Mouse (Mus musculus) testis, adult 2 months (tissue): ENCODE results near the gene Cyp2e1. TPM values are rescaled to one million over a fixed set of nuclear protein-coding genes. Genes with fewer than 3 reads are reported as not detected.

ENCODE experiments used
- H3K27ac ChIP-seq: fragments of 200-500 bp; 2 replicates; pipeline ENCODE4 v1.5.1; 2012; ENCODE audit warnings: low read depth, low read length; ENCODE audit not compliant: control insufficient read depth, insufficient read depth
- H3K27me3 ChIP-seq: fragments of 200-500 bp; 2 replicates; pipeline ENCODE4 v1.6.1; 2012; ENCODE audit warnings: mild to moderate bottlenecking, low read length, moderate library complexity; ENCODE audit not compliant: control insufficient read depth, insufficient read depth
- H3K36me3 ChIP-seq: fragments of 200-500 bp; 2 replicates; pipeline ENCODE4 v1.6.1; 2012; ENCODE audit warnings: mild to moderate bottlenecking, low read length; ENCODE audit not compliant: control insufficient read depth, insufficient read depth
- H3K4me1 ChIP-seq: fragments of 200-500 bp; 2 replicates; pipeline ENCODE4 v1.6.1; 2012; ENCODE audit warnings: low read length; ENCODE audit not compliant: control insufficient read depth, insufficient read depth
- H3K4me3 ChIP-seq: fragments of 200-500 bp; 2 replicates; pipeline ENCODE4 v1.5.1; 2012; ENCODE audit warnings: low read depth, mild to moderate bottlenecking, low read length, moderate library complexity, mixed read lengths; ENCODE audit not compliant: control insufficient read depth
- CTCF ChIP-seq: fragments of 200-500 bp; IDR thresholded peaks from 2 replicates; pipeline ENCODE4 v1.5.1; 2012; ENCODE audit warnings: low read depth, mild to moderate bottlenecking, inconsistent platforms, low read length, moderate library complexity; ENCODE audit not compliant: control insufficient read depth, insufficient read depth, insufficient replicate concordance
- POLR2A ChIP-seq: fragments of 200-500 bp; IDR thresholded peaks from 2 replicates; pipeline ENCODE4 v1.6.1; 2012; ENCODE audit warnings: low read depth, mild to moderate bottlenecking, inconsistent platforms, low read length, moderate library complexity; ENCODE audit not compliant: control insufficient read depth
- polyA plus RNA-seq: library from polyadenylated mRNA; depleted of rRNA; stranded (reverse); fragments of >200 nt; gene quantifications from 2 replicates; pipeline ENCODE4 v1.2.3, GENCODE M21; 2012

Cyp2e1 gene
- polyA plus RNA-seq, 1 experiment, result 0.33 TPM

DNA sequence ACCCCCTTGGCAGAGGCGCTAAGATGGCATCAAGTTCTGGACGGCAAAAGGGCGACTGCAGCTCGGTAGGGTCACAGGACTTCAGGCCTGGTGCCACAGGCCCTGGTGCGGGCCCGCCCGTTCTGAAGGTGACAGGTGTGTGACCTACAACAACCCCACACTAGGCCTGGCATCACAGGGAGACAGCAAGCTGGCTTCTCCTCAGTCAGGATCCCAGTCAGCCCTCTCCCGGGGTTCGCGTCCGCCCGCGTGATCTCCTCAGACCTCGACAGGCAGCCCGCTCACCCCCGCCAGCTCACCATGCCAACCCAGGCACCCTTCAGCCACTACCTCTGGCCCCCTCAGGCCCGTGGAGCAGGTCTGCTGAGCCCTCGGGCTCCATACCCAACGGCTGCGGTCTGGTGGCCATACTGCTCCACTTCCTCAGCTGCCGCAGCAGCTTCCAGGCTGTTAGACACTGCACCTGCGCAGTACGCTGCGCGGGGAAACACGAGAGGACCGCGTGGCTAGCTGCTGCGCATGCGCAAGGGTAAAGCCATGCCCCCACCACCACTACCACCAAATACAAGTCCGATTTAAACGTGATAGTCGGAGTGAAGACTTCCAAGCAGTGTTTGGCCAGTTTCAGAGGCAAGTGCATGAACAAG, 24.0 kb downstream of the Cyp2e1 start, which contains the start of gene Syce1:
Syce1 (minus strand) TSS at position 447 of the 647 bp plus-strand sequence.
- no peaks in the 10 kb centered on the region for H3K36me3 ChIP-seq
- TF ChIP-seq POLR2A, result peak; percentile 98
- TF ChIP-seq CTCF, result no peak; the same call in 1 of the 2 replicates
- peak within 1 kb of the TSS; percentile 97 for H3K27ac ChIP-seq
- H3K27me3 ChIP-seq, result no peaks in the 10 kb centered on the region
- peak within 1 kb of the TSS; percentile 99 for H3K4me3 ChIP-seq
- peaks cover 5% of the 10 kb centered on the region for H3K4me1 ChIP-seq

DNA sequence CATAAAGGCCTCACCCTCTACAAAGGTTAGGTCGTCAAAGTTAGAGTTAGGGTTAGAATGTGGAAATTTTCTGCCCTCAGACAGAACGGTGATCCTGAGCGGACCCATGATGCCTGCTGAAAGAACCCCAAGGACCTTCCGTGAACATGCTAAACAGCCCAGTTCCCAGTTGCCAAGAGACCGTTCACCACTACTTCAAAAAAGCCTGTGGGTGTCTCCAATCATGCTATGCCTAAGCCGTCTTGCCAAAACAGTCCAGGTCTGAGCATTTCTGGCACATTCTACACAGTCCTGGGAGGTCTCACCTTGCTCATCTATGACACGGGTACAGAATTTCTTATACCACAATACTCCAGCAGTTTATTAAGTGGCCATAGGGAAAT, 24.5 kb downstream of the Cyp2e1 start:
- Histone ChIP-seq H3K27ac (no peak overlapping the region), H3K4me3 (peak overlapping the region; percentile 99), H3K4me1 (peaks cover 5% of the 10 kb centered on the region), H3K36me3 (no peaks in the 10 kb centered on the region), H3K27me3 (no peaks in the 10 kb centered on the region)
- no peak for TF ChIP-seq POLR2A
- no peak for TF ChIP-seq CTCF

DNA sequence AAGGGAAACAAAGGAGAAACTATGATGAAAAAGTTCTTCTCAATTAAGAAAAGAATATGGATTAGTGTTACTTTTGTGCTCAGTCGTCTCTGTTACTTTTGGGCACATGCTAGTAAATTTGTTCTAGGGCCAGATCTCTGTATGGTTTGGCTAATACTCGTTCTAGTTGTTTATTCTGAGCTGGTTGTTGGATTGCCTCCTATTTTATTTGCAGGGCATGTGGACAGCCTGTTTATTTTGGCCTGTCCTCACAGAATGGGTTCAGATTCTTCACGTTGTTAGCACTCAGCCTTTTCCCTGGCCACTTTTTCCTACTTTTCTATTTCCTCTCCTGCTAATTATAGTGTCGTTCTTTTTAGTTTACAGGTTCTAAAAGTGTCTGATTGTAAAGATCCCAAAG, 30.0 kb downstream of the Cyp2e1 start:
- no peaks in the 10 kb centered on the region for H3K4me1 ChIP-seq
- TF ChIP-seq CTCF (no peak), POLR2A (no peak)
- H3K27ac ChIP-seq, result no peak overlapping the region
- H3K27me3 ChIP-seq, result no peaks in the 10 kb centered on the region
- no peaks in the 10 kb centered on the region for H3K36me3 ChIP-seq
- H3K4me3 ChIP-seq, result no peak overlapping the region

DNA sequence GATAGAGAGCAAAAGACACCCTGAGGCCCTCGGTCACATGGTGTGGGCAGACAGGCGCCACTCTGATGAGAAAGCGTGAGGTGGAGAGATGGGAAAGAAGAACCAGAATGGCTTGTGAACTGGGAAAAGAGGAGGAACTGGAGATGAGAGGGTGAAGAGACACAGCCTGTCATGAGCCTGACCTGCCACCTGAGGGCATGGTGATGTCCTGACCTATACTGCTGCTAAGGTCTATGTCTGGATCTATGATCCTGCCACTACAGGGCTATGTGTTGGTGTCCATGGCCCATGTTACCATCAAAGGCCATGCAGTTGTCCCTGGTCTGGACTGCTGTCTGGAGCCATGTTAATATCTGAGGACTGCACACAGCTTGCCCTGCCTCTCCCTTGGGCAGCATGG, 34.1 kb downstream of the Cyp2e1 start:
- no peak for TF ChIP-seq POLR2A
- TF ChIP-seq CTCF, result no peak
- no peak overlapping the region for H3K4me3 ChIP-seq
- H3K4me1 ChIP-seq, result peaks cover 3% of the 10 kb centered on the region; the same call in 1 of the 2 replicates
- no peaks in the 10 kb centered on the region for H3K36me3 ChIP-seq
- no peaks in the 10 kb centered on the region for H3K27me3 ChIP-seq
- H3K27ac ChIP-seq, result no peak overlapping the region

GRCm38 (mm10) chr7:140798212-140798611, 34.7 kb downstream of the Cyp2e1 start:
- peaks cover 3% of the 10 kb centered on the region; the same call in 1 of the 2 replicates for H3K4me1 ChIP-seq
- H3K27me3 ChIP-seq, result no peaks in the 10 kb centered on the region
- no peak overlapping the region for H3K4me3 ChIP-seq
- no peak overlapping the region for H3K27ac ChIP-seq
- TF ChIP-seq POLR2A (no peak), CTCF (no peak)
- no peaks in the 10 kb centered on the region for H3K36me3 ChIP-seq

- TF ChIP-seq POLR2A (no peak), CTCF (no peak)
- Histone ChIP-seq H3K4me1 (peaks cover 3% of the 10 kb centered on the region; the same call in 1 of the 2 replicates), H3K36me3 (no peaks in the 10 kb centered on the region), H3K27me3 (no peaks in the 10 kb centered on the region), H3K4me3 (no peak overlapping the region), H3K27ac (no peak overlapping the region)
These were observed 39.1 kb downstream of the Cyp2e1 start for GRCm38 (mm10) chr7:140802629-140803028.

DNA sequence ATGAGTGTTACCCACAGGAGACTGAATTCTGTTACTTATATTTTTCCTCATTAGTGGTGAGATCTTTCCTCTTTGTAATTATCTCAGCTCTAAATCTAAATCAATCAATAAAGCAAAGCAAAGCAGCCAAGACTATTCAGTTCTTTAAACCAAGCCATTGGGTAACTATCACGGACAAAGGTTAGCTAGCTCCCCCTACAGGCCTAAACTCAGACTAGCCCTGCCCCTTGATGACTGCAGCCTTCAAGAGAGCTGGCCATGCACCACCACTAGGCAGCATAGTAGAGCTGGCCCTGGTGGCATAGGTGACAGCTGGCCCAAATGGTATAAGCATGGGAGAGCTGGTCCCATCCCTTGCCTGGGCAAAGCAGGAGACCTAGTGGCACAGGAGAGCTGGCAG, 42.2 kb downstream of the Cyp2e1 start:
- Histone ChIP-seq H3K4me1 (no peaks in the 10 kb centered on the region), H3K36me3 (no peaks in the 10 kb centered on the region), H3K4me3 (no peak overlapping the region), H3K27ac (no peak overlapping the region), H3K27me3 (no peaks in the 10 kb centered on the region)
- TF ChIP-seq POLR2A (no peak), CTCF (peak; percentile 56; the same call in 1 of the 2 replicates)

DNA sequence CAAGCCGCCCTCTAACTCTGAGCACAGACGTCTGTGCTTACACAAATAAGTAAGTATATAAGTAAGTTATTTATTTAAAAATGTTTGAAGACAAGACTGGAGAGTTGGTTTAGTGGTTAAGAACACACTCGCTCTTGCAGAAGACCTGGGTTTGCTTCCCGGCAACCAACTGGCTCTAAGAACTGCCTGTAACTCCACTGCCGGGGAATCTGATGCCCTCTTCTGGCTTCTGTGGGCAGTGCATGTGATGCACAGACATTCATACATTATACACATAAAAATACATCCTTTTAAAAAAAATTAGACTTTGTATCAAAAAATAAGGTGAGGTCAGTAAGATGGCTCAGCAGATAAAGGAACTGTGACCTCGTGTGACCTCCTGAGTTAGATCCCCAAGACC, 47.0 kb downstream of the Cyp2e1 start:
- H3K27me3 ChIP-seq, result no peaks in the 10 kb centered on the region
- H3K4me3 ChIP-seq, result no peak overlapping the region
- TF ChIP-seq CTCF (0 out of 2 replicates have a peak, but pooled peaks have one; percentile 4), POLR2A (no peak)
- no peaks in the 10 kb centered on the region for H3K36me3 ChIP-seq
- no peak overlapping the region for H3K27ac ChIP-seq
- no peaks in the 10 kb centered on the region for H3K4me1 ChIP-seq
